Mouse (Mus musculus) G1E (cell line): ENCODE measurements around the gene Lnx1.

ENCODE experiments used
- CTCF ChIP-seq: IDR thresholded peaks from 2 replicates; pipeline ENCODE4 v1.5.1; 2012; ENCODE audit warnings: low read depth, low read length, inconsistent platforms, mixed read lengths
- GATA1 ChIP-seq: IDR thresholded peaks from 2 replicates; pipeline ENCODE4 v1.6.1; 2012; ENCODE audit warnings: borderline replicate concordance, low read length, inconsistent platforms, mixed read lengths
- GATA2 ChIP-seq: IDR thresholded peaks from 2 replicates; pipeline ENCODE4 v1.6.1; 2012; ENCODE audit warnings: low read depth, low read length, inconsistent platforms, borderline replicate concordance
- POLR2AphosphoS5 ChIP-seq: IDR thresholded peaks from 2 replicates; pipeline ENCODE4 v1.6.1; 2012; ENCODE audit warnings: low read depth, low read length, inconsistent platforms; ENCODE audit not compliant: insufficient replicate concordance
- TAL1 ChIP-seq: conservative IDR thresholded peaks from 2 replicates; pipeline ENCODE4 v1.6.1; 2012; ENCODE audit warnings: low read depth, low read length, inconsistent platforms, mixed read lengths

DNA sequence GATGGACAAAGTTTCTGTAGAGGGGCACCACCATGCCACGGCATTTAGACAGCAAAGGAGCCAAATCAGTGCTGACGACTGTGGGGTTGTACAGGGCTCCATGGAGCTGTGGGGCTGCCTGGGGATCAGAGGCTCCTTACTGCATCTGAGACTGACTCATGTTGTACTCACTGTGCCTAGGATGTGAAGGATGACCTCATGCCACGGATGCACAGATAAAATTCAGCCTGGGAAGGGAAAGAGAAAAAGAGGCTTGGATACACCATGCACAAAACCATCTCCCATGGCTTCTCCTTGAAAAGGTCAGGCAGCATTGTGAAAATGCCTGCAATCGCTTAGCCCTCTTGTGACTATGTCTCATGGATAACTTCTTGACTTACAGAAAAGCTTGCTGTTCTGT is 10.1 kb upstream of the Lnx1 start:
- TF ChIP-seq CTCF (no peak), TAL1 (no peak), GATA1 (no peak), POLR2AphosphoS5 (no peak), GATA2 (no peak)
